Mouse (Mus musculus) heart, embryonic 16.5 days (tissue): ENCODE data around the gene Acox2. TPM values are rescaled to one million over a fixed set of nuclear protein-coding genes. Genes with fewer than 3 reads are reported as not detected.
"Not testable (repeated sequence)": the region's sequence is repeated elsewhere in the genome, so short reads cannot be mapped to it uniquely, and the experiment has no call there.

Source experiments
- ATAC-seq: fragments of 200-750 bp; cut with Nextera tagmentation; replicated peaks from 2 replicates; pipeline ENCODE4 v1.8.0; 2017; ENCODE audit warnings: moderate number of reproducible peaks; ENCODE audit not compliant: insufficient read depth, low FRiP score; ENCODE audit errors: extremely low read depth
- H3K27ac ChIP-seq: fragments of 300-500 bp; sonication (generic); 2 replicates; pipeline ENCODE4 v1.5.1; 2014; ENCODE audit warnings: mild to moderate bottlenecking, low read length, control low read depth, moderate library complexity
- H3K27me3 ChIP-seq: fragments of 300-500 bp; sonication (generic); 2 replicates; pipeline ENCODE4 v1.6.1; 2014; ENCODE audit warnings: low read length, mixed read lengths; ENCODE audit not compliant: control insufficient read depth, insufficient read depth
- H3K36me3 ChIP-seq: fragments of 300-500 bp; sonication (generic); 2 replicates; pipeline ENCODE4 v1.6.1; 2014; ENCODE audit not compliant: control insufficient read depth, insufficient read depth
- H3K4me1 ChIP-seq: fragments of 300-500 bp; sonication (generic); 2 replicates; pipeline ENCODE4 v1.6.1; 2014; ENCODE audit warnings: low read length, mixed read lengths; ENCODE audit not compliant: control insufficient read depth, insufficient read depth
- H3K4me2 ChIP-seq: fragments of 300-500 bp; sonication (generic); 2 replicates; pipeline ENCODE4 v1.6.1; 2014; ENCODE audit warnings: low read depth, mild to moderate bottlenecking, control low read depth, low read length
- H3K4me3 ChIP-seq: fragments of 300-500 bp; sonication (generic); 2 replicates; pipeline ENCODE4 v1.5.1; 2014; ENCODE audit warnings: mild to moderate bottlenecking, control low read depth, low read length
- H3K9ac ChIP-seq: fragments of 300-500 bp; sonication (generic); 2 replicates; pipeline ENCODE4 v1.6.1; 2014; ENCODE audit warnings: low read length, control low read depth
- H3K9me3 ChIP-seq: fragments of 300-500 bp; sonication (generic); replicated peaks from 2 replicates; pipeline ENCODE4 v1.6.1; 2016; ENCODE audit warnings: low read length; ENCODE audit not compliant: control insufficient read depth
- WGBS: fragments of 180-500 bp; shearing (Covaris S2); extraction: QIAGEN DNeasy Blood & Tissue Kit; methylation state at CpG from one replicate; pipeline ENCODE4 v1.1.7; 2014; 5-methylcytosine and 5-hydroxymethylcytosine counted together
- polyA plus RNA-seq: library from polyadenylated mRNA; unstranded; fragments of >200 nt; fragmentation: Nextera tagmentation; extraction: Ambion mirVana; gene quantifications from 2 replicates; pipeline ENCODE4 v1.2.1, GENCODE M21; 2015

The Acox2 gene
- polyA plus RNA-seq, 1 experiment from 2014 or later: 0.45 TPM

DNA sequence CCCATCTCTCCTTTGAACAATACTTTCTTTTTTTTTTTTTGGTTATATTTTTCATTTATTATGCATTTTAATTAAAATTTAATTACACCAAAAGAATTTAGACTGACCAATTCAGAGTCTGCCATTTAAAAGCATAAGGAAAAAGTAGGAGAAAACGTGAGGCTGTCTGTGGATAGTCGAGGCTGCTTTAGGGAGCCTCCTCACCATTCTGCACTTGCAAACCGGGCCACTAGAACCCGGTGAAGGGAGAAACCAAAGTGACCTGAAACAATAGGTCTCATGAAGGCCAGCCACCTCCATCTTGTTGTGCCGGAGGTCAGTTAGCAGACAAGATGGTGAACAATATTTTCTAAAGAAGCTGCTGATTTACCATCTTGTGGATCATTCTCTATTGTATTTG lies 27.4 kb upstream of the Acox2 start:
- WGBS: 78% methylated on average over 5 of the region's 5 CpGs
- not testable (repeated sequence) for H3K9ac ChIP-seq, H3K9me3 ChIP-seq, H3K36me3 ChIP-seq, H3K4me3 ChIP-seq, H3K27ac ChIP-seq, H3K27me3 ChIP-seq, H3K4me2 ChIP-seq, H3K4me1 ChIP-seq
- ATAC-seq: peak; percentile 67; the same call in 1 of the 2 replicates

GRCm38 (mm10) chr14:8283784-8284183 lies 24.6 kb upstream of the Acox2 start:
- H3K4me2 ChIP-seq: no peak overlapping the region
- H3K9ac ChIP-seq: no peak overlapping the region
- no peaks in the 10 kb centered on the region for H3K9me3 ChIP-seq
- ATAC-seq: no peak
- H3K4me1 ChIP-seq: peaks cover 6% of the 10 kb centered on the region
- no peaks in the 10 kb centered on the region for H3K36me3 ChIP-seq
- no peak overlapping the region for H3K27ac ChIP-seq
- H3K4me3 ChIP-seq: no peak overlapping the region
- no peaks in the 10 kb centered on the region for H3K27me3 ChIP-seq

DNA sequence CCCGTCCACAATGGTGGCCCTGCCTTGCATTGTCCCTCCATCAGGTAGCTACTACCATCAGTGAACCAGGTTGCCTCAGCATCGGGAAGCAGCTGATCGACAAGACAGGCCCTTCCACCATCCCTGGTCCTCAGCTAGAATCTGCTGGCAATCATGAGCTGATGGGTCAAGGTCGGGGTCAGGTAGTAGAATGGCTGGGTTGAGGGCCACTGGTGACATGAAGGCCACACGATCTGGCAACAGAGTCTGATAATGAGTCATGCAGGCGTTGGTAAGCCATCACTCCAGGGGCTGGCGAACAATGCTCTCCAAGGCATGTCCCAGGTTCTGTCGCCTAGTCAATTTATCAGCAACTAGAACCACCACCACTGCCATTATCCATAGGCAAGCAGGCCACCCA lies 12.1 kb upstream of the Acox2 start:
- WGBS: 79% methylated on average over 8 of the region's 8 CpGs
- H3K9me3 ChIP-seq, H3K4me1 ChIP-seq, H3K4me3 ChIP-seq, H3K27me3 ChIP-seq, H3K4me2 ChIP-seq, H3K36me3 ChIP-seq, H3K9ac ChIP-seq, H3K27ac ChIP-seq, ATAC-seq: not testable (repeated sequence)

DNA sequence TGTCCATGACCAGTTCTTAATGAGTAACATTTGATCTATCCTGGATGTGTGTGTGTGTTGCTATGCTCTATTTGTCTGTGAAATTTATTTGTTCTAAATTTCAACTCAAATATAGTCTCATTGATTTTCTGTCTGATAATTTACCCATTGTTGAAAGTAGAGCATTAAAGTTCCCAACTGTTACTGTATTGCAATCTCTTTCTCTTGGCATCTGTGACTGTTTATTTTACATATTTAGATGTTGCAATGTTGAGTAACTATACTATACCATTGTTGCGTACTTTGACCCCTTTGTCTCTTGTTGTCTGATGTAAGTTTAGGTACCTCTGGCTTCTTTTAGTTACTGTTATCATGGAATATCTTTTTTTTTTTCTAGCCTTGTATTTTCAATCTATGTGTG lies 5.2 kb upstream of the Acox2 start:
- no peak for ATAC-seq
- no peak overlapping the region for H3K27ac ChIP-seq

DNA sequence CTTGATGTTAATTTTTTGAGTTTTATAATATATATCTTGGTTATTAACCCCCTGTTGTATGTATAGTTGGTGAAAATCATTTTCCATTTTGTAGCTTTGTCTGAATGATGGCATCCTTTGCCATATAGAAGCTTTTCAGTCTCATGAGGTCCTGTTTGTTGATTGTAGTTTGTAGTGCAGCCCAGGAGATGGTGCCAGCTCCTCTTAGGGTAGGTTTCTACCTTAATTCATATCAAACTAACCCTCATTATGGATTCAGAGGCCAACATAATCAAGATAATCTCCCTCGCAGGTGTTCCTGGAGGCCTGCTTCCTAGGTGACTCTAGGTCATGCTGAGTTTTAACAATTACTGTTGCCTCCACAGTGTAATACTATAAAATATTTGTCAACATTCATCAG lies 3.1 kb upstream of the Acox2 start:
- peaks cover 3% of the 10 kb centered on the region; the same call in 1 of the 2 replicates for H3K9me3 ChIP-seq
- no peak overlapping the region for H3K27ac ChIP-seq
- no peak overlapping the region for H3K9ac ChIP-seq
- no peak for ATAC-seq
- no peak overlapping the region for H3K4me3 ChIP-seq
- 43% methylated on average over 1 of the region's 1 CpGs for WGBS
- no peak overlapping the region for H3K4me2 ChIP-seq
- H3K36me3 ChIP-seq: no peaks in the 10 kb centered on the region
- H3K4me1 ChIP-seq: no peaks in the 10 kb centered on the region
- H3K27me3 ChIP-seq: peaks cover 1% of the 10 kb centered on the region; the same call in 1 of the 2 replicates

More for the DNA sequence above, 5.2 kb upstream of the Acox2 start:
- Histone ChIP-seq H3K4me2 (no peak overlapping the region), H3K4me1 (no peaks in the 10 kb centered on the region), H3K9me3 (peaks cover 3% of the 10 kb centered on the region; the same call in 1 of the 2 replicates), H3K27me3 (no peaks in the 10 kb centered on the region), H3K9ac (no peak overlapping the region), H3K4me3 (no peak overlapping the region), H3K36me3 (no peaks in the 10 kb centered on the region)
- WGBS: 98% methylated on average over 1 of the region's 1 CpGs

- no peak overlapping the region for H3K27ac ChIP-seq
- ATAC-seq: no peak
- no peak overlapping the region for H3K4me2 ChIP-seq
- no peaks in the 10 kb centered on the region for H3K9me3 ChIP-seq
- 81% methylated on average over 5 of the region's 5 CpGs for WGBS
- H3K9ac ChIP-seq: no peak overlapping the region
- no peak overlapping the region for H3K4me3 ChIP-seq
- H3K36me3 ChIP-seq: no peaks in the 10 kb centered on the region
- peaks cover 3% of the 10 kb centered on the region; the same call in 1 of the 2 replicates for H3K27me3 ChIP-seq
- H3K4me1 ChIP-seq: no peaks in the 10 kb centered on the region
Observed at GRCm38 (mm10) chr14:8260214-8260613, 1.1 kb upstream of the Acox2 start.

DNA sequence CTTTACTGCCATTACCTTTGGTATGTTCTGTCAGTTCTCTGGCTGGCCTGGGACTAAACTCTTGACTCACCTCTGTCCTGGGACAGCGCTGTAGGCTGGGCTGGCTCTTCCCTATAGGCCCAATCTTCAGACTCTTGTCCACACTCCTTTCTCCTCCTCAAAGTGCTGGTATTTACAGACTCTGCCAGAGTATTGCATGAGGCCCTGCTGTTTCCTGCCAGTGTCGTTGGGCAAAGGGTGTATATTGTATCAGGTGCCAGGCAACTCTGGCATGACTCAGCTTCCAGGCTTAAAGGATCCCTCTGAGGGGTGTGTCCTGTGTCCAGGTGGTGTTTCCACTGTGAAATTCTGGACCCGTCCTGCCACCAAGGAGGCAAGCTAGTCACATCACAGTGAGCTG lies 401 bp downstream of the Acox2 start:
- no peak for ATAC-seq
- H3K27me3 ChIP-seq: peaks cover 3% of the 10 kb centered on the region; the same call in 1 of the 2 replicates
- no peak overlapping the region for H3K4me2 ChIP-seq
- no peaks in the 10 kb centered on the region for H3K9me3 ChIP-seq
- no peak overlapping the region for H3K4me3 ChIP-seq
- H3K9ac ChIP-seq: no peak overlapping the region
- no peaks in the 10 kb centered on the region for H3K36me3 ChIP-seq
- H3K4me1 ChIP-seq: no peaks in the 10 kb centered on the region
- WGBS: 70% methylated on average over 3 of the region's 3 CpGs
- H3K27ac ChIP-seq: no peak overlapping the region

DNA sequence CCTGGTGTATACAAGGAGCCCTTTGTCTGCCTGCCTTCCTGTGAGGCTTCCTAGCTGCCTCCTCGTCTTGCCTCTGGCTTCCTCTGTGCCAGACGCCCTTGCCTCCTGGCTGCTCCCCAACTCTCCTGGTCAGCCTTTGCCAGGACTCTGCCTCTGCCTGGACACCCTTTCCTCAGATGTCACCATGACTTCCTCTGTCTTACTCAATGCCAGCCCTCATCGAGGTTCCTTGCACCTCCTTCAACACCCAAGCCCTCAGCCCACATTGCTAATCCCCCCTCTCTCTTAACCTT lies 872 bp downstream of the Acox2 start:
- Histone ChIP-seq H3K27ac (no peak overlapping the region), H3K4me2 (no peak overlapping the region), H3K27me3 (peaks cover 3% of the 10 kb centered on the region; the same call in 1 of the 2 replicates), H3K9me3 (no peaks in the 10 kb centered on the region), H3K36me3 (no peaks in the 10 kb centered on the region), H3K4me1 (no peaks in the 10 kb centered on the region), H3K9ac (no peak overlapping the region), H3K4me3 (no peak overlapping the region)
- no peak for ATAC-seq
- WGBS: 35% methylated on average over 3 of the region's 3 CpGs

- 50% methylated on average over 7 of the region's 7 CpGs for whole genome bisulfite sequencing
Observed at GRCm38 (mm10) chr14:8257521-8258334, 1.4 kb downstream of the Acox2 start.

More at GRCm38 (mm10) chr14:8257521-8258334, 1.4 kb downstream of the Acox2 start:
- Histone ChIP-seq H3K9ac (no peak overlapping the region), H3K27ac (no peak overlapping the region), H3K27me3 (peaks cover 3% of the 10 kb centered on the region; the same call in 1 of the 2 replicates), H3K4me1 (no peaks in the 10 kb centered on the region), H3K9me3 (no peaks in the 10 kb centered on the region), H3K4me3 (no peak overlapping the region), H3K36me3 (no peaks in the 10 kb centered on the region), H3K4me2 (no peak overlapping the region)
- ATAC-seq: no peak
